Mouse (Mus musculus) neural tube, embryonic 11.5 days (tissue): ENCODE data around the gene Spdye4c. TPM values are rescaled to one million over a fixed set of nuclear protein-coding genes. Genes with fewer than 3 reads are reported as not detected.

Experiments
- ATAC-seq: fragments of 200-750 bp; cut with Nextera tagmentation; 2 replicates; pipeline ENCODE4 v1.8.0; 2017; ENCODE audit warnings: moderate number of reproducible peaks, mild to moderate bottlenecking, moderate TSS enrichment, moderate library complexity; ENCODE audit not compliant: insufficient read depth, low FRiP score, low TSS enrichment
- DNase-seq: peaks from one replicate; pipeline ENCODE4 v3.0.0-alpha.2; 2015; ENCODE audit warnings: low spot score
- H3K27ac ChIP-seq: fragments of 300-500 bp; sonication (generic); 2 replicates; pipeline ENCODE4 v1.5.1; 2014; ENCODE audit warnings: low read depth, mild to moderate bottlenecking, low read length
- H3K27me3 ChIP-seq: fragments of 300-500 bp; sonication (generic); 2 replicates; pipeline ENCODE4 v1.6.1; 2014; ENCODE audit warnings: mild to moderate bottlenecking, low read length, mixed read lengths; ENCODE audit not compliant: control insufficient read depth, insufficient read depth
- H3K36me3 ChIP-seq: fragments of 300-500 bp; sonication (generic); 2 replicates; pipeline ENCODE4 v1.6.1; 2014; ENCODE audit warnings: mild to moderate bottlenecking, low read length, moderate library complexity, mixed read lengths; ENCODE audit not compliant: control insufficient read depth, insufficient read depth
- H3K4me1 ChIP-seq: fragments of 300-500 bp; sonication (generic); 2 replicates; pipeline ENCODE4 v1.6.1; 2014; ENCODE audit warnings: low read length, mixed read lengths; ENCODE audit not compliant: control insufficient read depth, insufficient read depth
- H3K4me2 ChIP-seq: fragments of 300-500 bp; sonication (generic); 2 replicates; pipeline ENCODE4 v1.6.1; 2014; ENCODE audit warnings: low read depth, mild to moderate bottlenecking, moderate library complexity
- H3K4me3 ChIP-seq: fragments of 300-500 bp; sonication (generic); 2 replicates; pipeline ENCODE4 v1.5.1; 2014; ENCODE audit warnings: low read depth, low read length
- H3K9ac ChIP-seq: fragments of 300-500 bp; sonication (generic); 2 replicates; pipeline ENCODE4 v1.6.1; 2014; ENCODE audit warnings: mild to moderate bottlenecking, low read length
- H3K9me3 ChIP-seq: fragments of 300-500 bp; sonication (generic); 2 replicates; pipeline ENCODE4 v1.6.1; 2016; ENCODE audit warnings: low read length; ENCODE audit not compliant: control insufficient read depth
- WGBS: fragments of 180-500 bp; shearing (Covaris S2); extraction: QIAGEN DNeasy Blood & Tissue Kit; methylation state at CpG from one replicate; pipeline ENCODE4 v1.1.7; 2014; 5-methylcytosine and 5-hydroxymethylcytosine counted together
- polyA plus RNA-seq: library from polyadenylated mRNA; unstranded; fragments of >200 nt; fragmentation: Nextera tagmentation; extraction: Ambion mirVana; gene quantifications from 2 replicates; pipeline ENCODE4 v1.2.1, GENCODE M21; 2014

Spdye4c gene
- polyA plus RNA-seq, 1 experiment from 2014 or later: not detected

GRCm38 (mm10) chr2:128552080-128552791 is 38.8 kb upstream of the Spdye4c start:
- WGBS: 86% methylated on average over 8 of the region's 8 CpGs
- ATAC-seq (no peak), DNase-seq (no peak)
- Histone ChIP-seq H3K4me1 (peaks cover 2% of the 10 kb centered on the region; the same call in 1 of the 2 replicates), H3K27me3 (no peaks in the 10 kb centered on the region), H3K4me2 (no peak overlapping the region), H3K36me3 (no peaks in the 10 kb centered on the region), H3K27ac (no peak overlapping the region), H3K4me3 (no peak overlapping the region), H3K9ac (no peak overlapping the region), H3K9me3 (no peaks in the 10 kb centered on the region)

DNA sequence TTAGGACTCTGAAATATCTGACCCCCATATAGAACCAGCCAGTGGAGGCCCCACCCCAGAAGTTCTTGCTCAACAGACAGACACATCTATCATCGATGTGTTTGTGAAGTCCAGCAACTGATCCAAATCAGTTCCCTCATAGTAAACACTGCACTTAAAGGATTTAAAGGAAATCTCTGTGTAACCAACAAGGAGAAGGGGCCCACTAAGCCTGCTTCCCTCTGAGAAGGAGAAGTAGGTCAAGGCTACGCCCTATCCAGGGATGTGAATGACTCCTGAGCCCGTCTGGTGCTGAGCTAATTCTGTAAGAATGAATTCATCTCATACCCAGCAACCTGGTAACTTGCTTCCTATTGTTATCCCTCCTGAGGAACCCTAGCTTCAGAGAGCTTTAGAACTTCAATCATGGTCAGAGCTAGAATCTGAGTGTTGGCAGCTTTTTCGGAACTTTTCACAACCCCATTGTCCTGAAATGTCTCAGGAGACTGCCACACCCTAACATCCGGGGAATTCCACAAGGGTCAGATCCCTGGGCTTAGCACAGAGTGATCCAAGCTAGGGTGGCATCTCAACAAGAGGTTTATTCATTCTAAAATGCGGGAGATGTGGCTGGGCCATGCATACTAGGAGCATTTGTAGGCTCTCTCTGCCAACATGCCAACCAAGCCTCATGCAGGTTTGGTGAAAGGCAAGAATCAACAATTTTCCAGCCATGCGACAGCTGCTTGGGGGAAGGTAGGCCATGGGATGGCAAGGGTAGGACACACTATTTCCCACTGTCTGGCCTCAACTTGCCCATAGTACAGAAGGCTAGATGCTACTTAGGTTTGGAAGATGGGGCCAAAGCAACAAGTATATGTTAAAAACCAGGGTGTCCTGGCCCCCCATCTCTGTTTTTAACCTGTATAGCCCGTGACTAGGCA is 38.0 kb upstream of the Spdye4c start:
- Histone ChIP-seq H3K9me3 (no peaks in the 10 kb centered on the region), H3K36me3 (no peaks in the 10 kb centered on the region), H3K4me1 (peaks cover 2% of the 10 kb centered on the region; the same call in 1 of the 2 replicates), H3K27me3 (no peaks in the 10 kb centered on the region), H3K4me3 (no peak overlapping the region), H3K4me2 (no peak overlapping the region), H3K9ac (no peak overlapping the region), H3K27ac (no peak overlapping the region)
- 86% methylated on average over 8 of the region's 8 CpGs for WGBS
- ATAC-seq (no peak), DNase-seq (no peak)

DNA sequence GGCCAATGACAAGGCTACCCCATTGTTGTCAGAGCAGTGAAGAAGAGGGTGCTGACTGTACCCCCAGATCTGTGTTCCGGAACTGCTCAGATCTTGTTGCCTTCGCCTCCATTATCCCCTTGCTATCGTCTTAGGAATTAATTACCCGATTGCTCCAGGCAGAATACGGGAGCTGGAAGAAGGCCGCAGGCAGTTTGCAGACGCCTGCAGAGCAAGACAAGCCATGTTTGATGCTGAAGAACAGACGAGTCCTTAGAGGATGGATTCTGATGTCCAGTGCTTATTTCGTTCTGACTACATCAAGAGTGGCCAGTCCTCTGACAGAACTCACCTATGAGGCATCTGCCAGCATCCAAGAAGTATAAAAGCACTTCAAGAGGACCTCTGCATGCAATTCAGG is 35.9 kb upstream of the Spdye4c start:
- 85% methylated on average over 9 of the region's 9 CpGs for WGBS
- no peak overlapping the region for H3K27ac ChIP-seq
- no peak overlapping the region for H3K9ac ChIP-seq
- H3K36me3 ChIP-seq: no peaks in the 10 kb centered on the region
- no peak overlapping the region for H3K4me2 ChIP-seq
- DNase-seq: no peak
- no peaks in the 10 kb centered on the region for H3K27me3 ChIP-seq
- H3K9me3 ChIP-seq: no peaks in the 10 kb centered on the region
- peaks cover 2% of the 10 kb centered on the region; the same call in 1 of the 2 replicates for H3K4me1 ChIP-seq
- ATAC-seq: no peak
- no peak overlapping the region for H3K4me3 ChIP-seq

DNA sequence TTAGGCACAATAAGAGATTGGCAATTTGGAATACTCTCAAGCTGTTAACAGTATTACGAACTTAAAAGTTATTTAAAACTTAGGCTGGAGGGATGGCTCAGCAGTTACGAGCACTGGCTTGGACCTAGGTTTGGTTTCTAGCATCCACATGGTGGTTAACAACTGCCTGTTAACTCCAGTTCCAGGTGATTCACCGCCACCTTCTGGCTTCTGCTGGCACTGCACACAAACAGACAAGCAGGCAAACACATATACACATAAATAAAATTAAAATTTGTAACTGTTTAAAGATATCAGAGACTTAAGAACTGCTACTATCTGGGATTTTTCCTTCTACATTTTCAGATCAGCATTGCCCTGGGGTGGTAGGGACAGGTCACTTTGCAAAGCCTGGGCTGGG is 26.8 kb upstream of the Spdye4c start:
- ATAC-seq (no peak), DNase-seq (no peak)
- no peak overlapping the region for H3K4me3 ChIP-seq
- H3K9ac ChIP-seq: no peak overlapping the region
- H3K4me2 ChIP-seq: no peak overlapping the region
- H3K4me1 ChIP-seq: no peaks in the 10 kb centered on the region
- no peaks in the 10 kb centered on the region for H3K9me3 ChIP-seq
- no peaks in the 10 kb centered on the region for H3K36me3 ChIP-seq
- no peaks in the 10 kb centered on the region for H3K27me3 ChIP-seq
- no peak overlapping the region for H3K27ac ChIP-seq
- WGBS: 89% methylated on average over 3 of the region's 3 CpGs

DNA sequence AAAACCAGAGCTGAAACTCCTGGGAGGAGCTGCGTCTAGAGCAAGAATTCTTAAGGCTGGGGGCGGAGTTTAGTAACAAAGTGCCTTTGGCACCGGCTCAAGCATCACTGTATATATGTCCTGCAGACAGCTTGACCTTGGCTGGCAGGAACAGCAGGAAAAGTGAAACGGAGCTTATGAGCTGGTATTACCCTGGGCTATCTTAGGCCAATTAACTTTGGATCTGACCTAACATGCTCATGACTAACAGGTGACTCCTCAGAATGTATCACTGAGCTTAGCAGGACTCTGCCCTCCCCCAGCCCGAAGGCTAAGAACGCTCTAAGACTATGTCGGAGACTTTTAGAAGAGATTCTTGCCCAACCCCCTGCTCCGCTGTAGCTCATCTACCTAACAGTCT is 25.1 kb upstream of the Spdye4c start:
- no peak overlapping the region for H3K27ac ChIP-seq
- H3K4me2 ChIP-seq: no peak overlapping the region
- no peaks in the 10 kb centered on the region for H3K9me3 ChIP-seq
- H3K4me3 ChIP-seq: no peak overlapping the region
- H3K27me3 ChIP-seq: no peaks in the 10 kb centered on the region
- ATAC-seq: no peak
- no peaks in the 10 kb centered on the region for H3K4me1 ChIP-seq
- no peak overlapping the region for H3K9ac ChIP-seq
- WGBS: 69% methylated on average over 8 of the region's 8 CpGs
- H3K36me3 ChIP-seq: no peaks in the 10 kb centered on the region
- no peak for DNase-seq

GRCm38 (mm10) chr2:128566304-128567147 is 24.5 kb upstream of the Spdye4c start:
- Histone ChIP-seq H3K4me2 (no peak overlapping the region), H3K9me3 (no peaks in the 10 kb centered on the region), H3K27ac (no peak overlapping the region), H3K4me1 (no peaks in the 10 kb centered on the region), H3K4me3 (no peak overlapping the region), H3K9ac (no peak overlapping the region), H3K36me3 (no peaks in the 10 kb centered on the region), H3K27me3 (no peaks in the 10 kb centered on the region)
- WGBS: 71% methylated on average over 10 of the region's 10 CpGs
- ATAC-seq (no peak), DNase-seq (peak; percentile 40)

- H3K36me3 ChIP-seq: no peaks in the 10 kb centered on the region
- 72% methylated on average over 6 of the region's 6 CpGs for WGBS
These were observed 23.0 kb upstream of the Spdye4c start for GRCm38 (mm10) chr2:128568018-128568417.

GRCm38 (mm10) chr2:128568490-128568889 is 22.5 kb upstream of the Spdye4c start:
- WGBS: 53% methylated on average over 4 of the region's 4 CpGs

More at GRCm38 (mm10) chr2:128568018-128568417, 23.0 kb upstream of the Spdye4c start:
- Histone ChIP-seq H3K27ac (no peak overlapping the region), H3K4me1 (no peaks in the 10 kb centered on the region), H3K4me3 (no peak overlapping the region), H3K4me2 (no peak overlapping the region), H3K27me3 (no peaks in the 10 kb centered on the region), H3K9me3 (no peaks in the 10 kb centered on the region), H3K9ac (no peak overlapping the region)
- no peak for ATAC-seq
- DNase-seq: no peak

More at GRCm38 (mm10) chr2:128568490-128568889, 22.5 kb upstream of the Spdye4c start:
- Histone ChIP-seq H3K9ac (no peak overlapping the region), H3K27me3 (no peaks in the 10 kb centered on the region), H3K4me2 (no peak overlapping the region), H3K4me3 (no peak overlapping the region), H3K36me3 (no peaks in the 10 kb centered on the region), H3K9me3 (no peaks in the 10 kb centered on the region), H3K4me1 (no peaks in the 10 kb centered on the region), H3K27ac (no peak overlapping the region)
- DNase-seq (no peak), ATAC-seq (no peak)
